Mouse (Mus musculus) left cerebral cortex, adult 18-20 months (tissue): Measurements from ENCODE around the gene Hdac11. TPM values are rescaled to one million over a fixed set of nuclear protein-coding genes. Genes with fewer than 3 reads are reported as not detected.

Experiments
- DNase-seq, 2 experiments: peaks; one replicate each; pipeline ENCODE4 v3.0.0; 2021 to 2022; ENCODE audit warnings: low spot score in 2 of 2, mixed read lengths in 1 of 2
- total RNA-seq, 2 experiments: library from RNA; stranded (reverse); gene quantifications; 2 replicates each; pipeline ENCODE4 v1.2.3; 2021

The Hdac11 gene
- total RNA-seq, 2 experiments from 2014 or later, result 170 to 186 TPM

DNA sequence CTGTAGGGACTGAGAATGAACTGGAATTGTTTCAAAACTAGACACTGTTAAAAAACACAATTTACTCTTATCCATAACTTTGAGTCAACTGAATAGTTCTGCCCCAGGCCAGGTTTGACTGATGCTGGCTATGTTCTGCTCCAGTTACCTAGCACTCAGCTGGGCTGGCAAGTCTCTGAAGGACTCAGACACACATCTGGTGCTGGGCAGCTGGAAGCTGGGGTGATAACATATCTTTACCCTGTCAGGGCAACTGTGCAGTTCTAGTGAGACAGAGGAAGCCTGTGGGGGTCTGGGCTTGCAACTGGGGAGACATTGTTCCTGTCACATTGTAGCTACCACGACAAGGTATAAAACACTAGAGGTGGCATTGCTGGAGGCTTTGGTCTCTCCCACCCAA, 25.6 kb upstream of the Hdac11 start:
- DNase-seq, result no peak

DNA sequence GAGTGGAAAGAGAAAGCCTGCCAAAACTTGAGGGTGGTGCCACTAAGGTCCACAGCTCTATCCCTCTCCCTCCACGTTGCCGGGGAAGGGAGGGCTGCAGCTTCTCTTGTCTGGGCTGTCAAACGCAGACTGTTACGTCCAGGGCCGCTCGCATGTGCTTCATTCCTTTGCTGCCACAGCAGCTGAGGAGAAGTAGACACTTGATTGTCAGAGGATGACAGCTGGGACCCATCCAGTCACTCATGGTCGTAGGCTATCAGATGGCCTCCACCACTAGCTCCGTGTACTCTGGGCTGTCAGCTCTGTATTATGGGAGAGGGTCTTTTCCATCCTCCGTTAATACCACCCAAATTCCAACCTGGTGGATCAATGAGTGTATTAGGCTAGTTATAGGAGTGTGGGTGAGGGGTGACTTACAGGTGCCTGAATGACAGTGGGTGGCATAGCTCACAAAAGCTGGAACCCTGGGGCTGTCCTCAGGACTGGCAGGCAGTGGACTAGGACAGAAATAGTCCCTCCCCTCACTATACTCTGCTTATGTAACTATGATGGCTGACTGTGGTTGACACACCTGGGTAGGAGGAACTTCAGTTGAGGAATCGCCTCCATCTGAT, 19.0 kb upstream of the Hdac11 start:
- DNase-seq, result no peak

DNA sequence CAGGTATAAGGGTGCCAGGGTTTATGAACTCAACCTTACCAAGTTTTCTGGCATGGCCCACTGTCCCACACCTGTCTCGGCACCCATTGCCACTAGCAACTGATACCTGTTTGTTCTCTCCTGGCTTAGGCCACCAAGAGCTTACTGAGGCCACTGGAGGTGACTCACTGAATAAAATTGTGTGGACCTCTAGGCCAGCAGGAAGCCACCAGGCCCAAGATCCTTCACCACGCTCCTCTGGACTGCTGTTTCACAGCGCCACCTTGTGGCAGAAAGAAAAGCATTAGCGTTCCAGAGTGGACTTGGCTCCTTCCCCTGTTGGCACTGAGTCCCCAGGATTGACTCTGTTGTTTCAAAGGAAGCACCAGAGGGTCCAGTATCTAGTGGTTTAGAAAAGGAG, 16.6 kb upstream of the Hdac11 start:
- DNase-seq, result peak; percentile 70 to 83

DNA sequence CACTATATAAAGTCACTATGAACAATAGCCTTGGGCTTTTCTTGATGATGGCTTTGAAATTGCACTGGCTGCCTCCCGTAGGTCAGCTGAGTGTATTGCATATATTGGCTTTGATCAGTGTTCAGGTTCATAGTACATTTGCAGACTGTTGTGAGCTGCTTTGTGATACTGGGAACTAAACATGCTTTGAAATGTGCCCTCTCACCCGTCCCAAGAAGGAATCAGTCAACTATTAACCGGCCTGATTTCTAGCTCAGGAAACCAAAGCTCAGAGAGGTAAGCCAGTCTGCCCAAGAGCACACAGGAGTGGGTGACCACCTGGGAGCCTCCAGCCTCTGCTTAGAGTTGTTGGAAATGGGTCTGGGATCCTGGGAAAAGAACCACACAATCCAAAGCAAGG, 11.4 kb upstream of the Hdac11 start:
- DNase-seq, result no peak

DNA sequence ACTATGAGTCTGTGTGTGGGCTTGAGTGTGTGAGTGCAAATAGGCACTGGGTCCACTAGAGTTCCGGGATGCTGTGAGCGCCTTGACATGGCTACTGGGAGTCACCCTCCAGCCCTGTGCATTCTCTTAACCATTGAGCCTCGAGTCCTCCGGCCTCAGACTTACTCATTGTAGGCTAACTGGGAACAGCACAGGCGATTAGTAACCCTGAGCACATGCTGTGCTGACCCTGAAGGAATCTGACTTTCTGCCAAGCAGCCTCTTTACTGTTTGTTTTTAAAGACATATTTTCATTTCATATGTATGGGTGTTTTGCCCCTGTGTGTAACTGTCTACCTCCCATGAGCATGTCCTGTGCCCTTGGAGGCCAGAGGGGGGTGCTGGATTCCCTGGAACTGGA, 10.9 kb upstream of the Hdac11 start:
- no peak for DNase-seq

DNA sequence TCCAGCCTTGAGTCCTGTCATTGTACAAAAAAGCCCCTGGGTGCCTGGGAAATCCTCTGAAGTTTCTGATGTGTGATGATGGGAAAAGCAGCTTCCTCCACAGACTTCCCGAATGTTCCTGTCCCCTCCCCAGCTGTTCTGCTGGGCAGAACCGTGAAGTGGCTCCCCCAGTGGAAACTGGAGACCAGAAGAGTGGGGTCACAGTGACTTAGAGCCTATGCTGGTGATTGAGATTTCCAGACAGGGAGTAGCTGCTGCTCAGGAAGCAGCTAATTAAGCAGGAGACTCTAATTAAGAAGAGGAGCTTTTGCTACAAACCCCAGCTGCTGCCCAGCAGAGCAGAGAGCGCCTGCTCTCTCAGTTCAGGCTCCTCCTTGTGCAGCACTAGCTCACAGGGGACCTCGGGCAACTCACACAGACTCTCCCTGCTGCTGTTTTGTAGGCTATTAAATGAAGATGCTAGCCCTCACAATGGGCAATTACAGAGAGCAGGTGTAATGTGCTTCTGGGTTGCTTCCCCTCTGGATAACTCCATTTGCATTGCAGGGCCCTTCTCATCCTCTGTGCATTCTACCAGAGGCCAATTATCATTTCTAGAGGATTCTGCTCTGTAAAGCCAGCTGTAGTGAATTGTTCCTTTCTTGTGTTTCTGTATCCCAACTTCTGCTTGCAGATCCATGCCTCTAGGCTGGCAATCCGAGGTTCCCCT, 9.9 kb upstream of the Hdac11 start:
- DNase-seq, result no peak

DNA sequence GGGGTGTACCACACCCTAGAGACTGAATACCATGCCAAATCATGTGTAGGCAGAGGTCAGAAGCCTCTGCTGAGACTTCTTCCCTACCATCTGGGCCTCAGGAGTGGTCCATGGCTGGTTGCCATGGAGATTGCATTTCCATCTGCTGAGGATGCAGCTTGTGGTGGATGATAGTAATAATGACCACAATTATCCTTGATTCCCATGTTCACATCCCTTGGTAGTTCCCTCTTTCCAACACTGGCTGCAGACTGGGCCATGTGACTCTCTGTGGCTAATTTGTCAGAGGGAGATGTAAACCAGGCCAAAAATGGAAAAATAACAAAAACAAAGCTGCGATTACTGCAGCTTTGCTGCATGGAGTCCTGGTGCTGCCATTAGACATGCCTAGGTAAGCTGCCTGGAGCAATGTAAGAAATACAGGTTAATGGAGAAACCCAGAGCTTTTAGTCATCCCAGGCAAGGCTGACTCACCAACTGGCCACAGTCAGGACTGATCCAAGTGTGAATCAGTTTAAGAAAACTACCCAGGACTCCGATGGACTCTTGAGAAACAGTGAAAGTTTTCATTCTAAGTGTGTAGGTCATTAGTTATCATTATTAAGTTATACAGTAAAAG, 9.2 kb upstream of the Hdac11 start:
- DNase-seq, result no peak

DNA sequence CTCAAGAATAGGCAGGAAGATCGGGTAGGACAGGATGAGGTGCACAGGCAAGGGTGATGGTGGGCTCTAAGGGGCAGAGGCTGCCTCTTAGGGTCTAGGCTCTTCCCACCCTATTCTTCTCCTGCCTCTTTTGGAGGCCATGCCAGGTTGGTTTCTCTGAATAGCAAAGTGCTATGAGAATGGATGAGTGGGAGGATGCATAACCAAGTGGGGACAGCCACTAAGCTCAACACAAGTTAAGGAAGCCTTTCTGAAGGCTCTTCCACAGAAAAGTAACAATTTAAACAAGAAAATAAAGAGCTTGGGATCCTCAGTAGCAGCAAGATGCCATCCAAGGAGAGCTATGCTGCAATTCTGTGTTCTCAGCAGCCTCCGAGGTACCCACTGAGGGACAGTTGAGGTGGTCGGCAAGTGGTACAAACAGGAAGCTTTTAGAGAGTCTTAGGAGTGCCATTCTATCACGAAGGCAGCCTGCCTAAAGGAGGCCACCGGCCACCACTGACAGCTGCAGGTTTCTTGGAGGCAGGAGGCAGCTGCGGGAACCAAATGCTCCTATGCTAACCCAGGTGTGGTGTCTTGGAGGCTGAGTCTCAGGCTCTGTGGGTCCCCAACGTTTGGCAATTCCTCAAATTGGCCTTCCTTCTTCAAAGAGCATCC, 3.4 kb upstream of the Hdac11 start:
- no peak for DNase-seq

DNA sequence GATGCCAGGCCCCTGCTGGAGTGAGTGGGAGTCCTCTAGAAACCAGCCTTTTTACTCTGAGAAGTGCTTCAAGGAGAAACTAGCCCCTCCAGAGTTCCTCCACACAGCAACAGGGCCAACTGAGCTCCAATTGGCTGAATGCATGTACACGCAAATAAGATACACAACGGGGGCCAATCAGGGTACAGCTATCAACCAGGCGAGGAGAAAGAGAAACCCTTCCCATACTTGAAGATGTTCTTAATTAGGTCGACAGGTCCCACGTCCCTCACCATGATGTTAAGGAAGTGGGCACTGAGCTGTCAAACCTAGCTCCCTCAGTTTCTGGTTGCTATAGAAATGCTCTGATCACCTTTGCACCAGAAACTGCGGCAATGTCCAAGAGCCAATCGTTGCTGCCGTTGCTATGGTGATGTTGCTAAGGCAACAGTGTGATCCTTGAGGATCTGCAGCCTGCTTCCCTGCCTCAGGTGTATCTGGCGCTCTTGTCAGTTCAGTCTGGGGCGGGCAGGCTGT, 2.9 kb upstream of the Hdac11 start:
- DNase-seq, result peak; percentile 61 to 75

DNA sequence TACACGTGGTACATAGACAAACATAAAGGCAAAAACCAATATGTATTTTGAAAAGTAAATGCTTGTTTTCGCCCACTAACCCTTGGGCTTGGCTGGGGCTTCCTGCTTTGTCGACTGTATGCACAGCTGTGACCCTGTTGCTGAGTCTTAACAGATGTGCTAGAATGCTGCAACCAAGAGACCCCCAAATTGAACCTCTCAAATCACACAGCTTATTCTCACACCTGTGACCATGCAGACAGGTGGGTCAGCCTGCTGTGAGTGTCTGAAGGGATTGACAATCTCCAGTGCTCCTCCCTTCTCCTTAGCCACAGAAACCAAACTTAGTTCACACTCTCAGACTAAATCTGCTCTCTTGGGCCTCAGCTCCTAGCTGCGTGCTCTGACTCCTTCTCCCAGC, 1.8 kb upstream of the Hdac11 start:
- DNase-seq, result no peak

DNA sequence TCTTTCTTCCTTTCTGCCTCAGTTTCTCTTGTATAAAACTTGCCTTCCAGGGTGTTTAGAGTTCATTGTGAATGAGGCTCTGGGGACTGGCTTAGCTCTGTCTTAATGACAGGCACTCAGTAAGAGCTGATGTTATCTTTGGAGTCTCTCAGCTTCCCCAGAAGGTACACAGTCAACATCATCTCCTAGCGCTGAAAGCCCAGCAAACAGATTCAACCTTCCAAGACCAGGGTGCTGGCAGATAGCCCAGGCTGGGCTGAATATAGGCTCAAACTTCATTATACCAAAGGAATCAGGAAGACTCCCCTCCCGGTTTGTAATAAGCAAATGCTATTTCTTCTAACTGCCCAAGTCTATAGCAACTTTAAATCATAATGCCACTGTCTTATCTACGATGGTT, 1.2 kb upstream of the Hdac11 start:
- DNase-seq, result no peak

DNA sequence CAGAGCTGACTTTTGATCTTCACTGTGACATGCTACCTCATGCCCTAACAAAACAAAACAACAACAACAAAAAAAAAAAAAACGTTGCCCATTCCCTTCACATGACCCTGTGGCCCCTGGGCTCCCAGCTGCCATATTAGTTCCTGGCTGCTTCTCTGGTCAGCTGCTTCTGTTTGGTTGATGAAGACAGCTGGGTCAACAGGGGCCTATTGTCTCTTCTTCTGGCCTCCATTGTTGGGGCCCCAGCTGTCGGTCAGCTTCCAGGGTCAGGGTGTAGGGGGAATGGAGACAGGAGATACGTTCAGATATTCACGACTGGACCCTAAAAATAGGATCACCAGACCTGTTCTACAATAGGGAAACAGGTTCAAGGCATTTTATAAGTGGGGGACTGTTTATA, 403 bp upstream of the Hdac11 start:
- peak in 1 of 2 experiments; percentile 32 for DNase-seq

DNA sequence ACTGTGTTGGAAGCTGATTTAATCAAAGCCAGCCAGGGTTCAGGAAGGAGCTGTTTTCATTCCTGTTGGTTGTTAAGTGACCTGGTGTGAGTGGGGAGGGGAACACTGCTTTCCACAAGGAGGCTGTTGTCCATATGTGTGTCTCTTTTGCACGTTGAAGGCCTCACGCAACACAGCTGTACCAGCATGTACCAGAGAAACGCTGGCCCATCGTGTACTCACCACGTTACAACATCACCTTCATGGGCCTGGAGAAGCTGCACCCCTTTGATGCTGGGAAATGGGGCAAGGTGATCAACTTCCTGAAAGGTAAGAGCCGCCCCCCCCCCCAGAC, 739 bp downstream of the Hdac11 start:
- DNase-seq, result no peak

DNA sequence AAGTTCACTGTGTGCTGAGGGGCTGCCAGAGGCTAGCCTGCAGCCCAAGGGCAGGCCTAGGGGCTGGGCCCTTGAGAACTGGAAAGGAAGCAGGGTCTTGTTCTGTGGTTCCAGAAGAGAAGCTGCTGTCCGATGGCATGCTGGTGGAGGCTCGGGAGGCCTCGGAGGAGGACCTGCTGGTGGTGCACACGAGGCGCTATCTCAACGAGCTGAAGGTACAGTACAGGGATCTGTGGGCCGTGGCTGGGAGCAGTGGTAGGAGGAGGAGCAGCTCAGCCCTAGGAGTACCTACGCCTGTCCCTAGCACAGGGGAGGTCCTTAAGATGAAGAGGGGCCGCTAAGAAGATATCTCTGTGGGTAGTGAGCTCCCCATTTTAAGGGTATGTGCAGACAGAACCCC, 2.6 kb downstream of the Hdac11 start:
- no peak for DNase-seq

DNA sequence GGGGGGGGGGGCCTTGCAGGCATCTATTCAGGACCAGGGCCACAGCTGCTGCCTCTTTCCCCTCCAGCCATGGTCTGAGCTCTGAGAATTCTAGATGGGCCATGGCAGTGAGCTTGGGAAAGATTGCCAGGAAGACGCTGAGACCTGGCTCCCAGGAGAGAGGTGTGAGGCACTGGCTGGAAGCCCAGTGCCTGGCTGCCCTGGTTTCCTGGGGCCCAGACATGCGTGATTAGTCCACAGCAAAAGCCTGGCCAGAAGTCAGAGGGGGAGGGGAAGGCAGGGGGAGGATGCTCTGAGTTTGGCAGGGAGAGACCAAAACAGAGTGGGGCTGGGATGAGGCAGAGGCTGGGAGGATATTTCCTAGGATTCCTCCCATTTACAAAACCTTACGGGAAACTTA, 3.9 kb downstream of the Hdac11 start:
- DNase-seq, result peak; percentile 40 to 58

DNA sequence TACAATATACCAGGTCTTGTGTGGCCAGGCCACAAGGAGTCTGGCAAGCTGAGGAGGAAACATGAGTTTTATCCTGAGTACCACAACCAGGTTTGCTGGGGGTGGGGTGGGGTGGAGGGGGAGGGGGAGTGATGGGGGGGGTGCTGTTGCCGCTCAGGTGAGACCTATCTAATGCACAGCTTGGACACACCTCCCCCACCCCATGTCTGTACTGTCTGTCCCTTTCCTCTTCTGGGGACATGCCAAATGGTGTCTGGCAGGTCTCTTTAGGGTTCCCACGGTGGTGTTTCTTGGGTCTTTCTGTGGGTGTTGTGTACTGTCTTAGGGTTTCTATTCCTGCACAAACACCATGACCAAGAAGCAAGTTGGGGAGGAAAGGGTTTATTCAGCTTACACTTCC, 4.5 kb downstream of the Hdac11 start:
- no peak for DNase-seq

DNA sequence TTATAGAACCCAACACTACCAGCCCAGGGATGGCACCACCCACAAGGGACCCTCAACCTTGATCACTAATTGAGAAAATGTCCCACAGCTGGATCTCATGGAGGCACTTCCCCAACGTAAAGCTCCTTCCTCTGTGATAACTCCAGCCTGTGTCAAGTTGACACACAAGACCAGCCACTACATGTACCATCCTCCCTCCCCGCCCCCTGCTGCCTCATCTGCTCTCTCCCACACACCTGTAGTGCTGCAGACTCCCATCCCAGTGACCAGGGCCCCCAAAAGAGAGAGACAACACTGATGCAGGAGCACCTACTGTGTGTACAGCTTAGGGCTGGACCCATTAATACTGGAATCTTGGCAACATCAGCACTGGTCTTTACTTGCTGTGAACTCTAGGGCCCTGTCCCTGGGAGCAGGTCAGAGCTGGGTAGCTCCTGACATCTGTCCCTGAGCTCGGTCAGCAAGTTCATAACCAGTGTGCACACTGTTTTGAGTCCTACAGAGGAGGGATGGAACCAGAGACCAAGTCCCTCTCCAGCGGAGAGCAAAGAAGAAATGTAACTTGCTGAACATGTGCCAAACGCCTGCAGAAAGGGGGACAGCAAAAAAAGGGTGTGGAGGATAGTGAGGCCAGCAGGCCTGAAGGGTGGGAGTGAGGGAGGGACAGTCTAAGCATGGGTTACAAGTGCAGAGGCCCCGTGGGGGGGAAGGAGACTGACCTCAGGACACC, 5.2 kb downstream of the Hdac11 start:
- no peak for DNase-seq

DNA sequence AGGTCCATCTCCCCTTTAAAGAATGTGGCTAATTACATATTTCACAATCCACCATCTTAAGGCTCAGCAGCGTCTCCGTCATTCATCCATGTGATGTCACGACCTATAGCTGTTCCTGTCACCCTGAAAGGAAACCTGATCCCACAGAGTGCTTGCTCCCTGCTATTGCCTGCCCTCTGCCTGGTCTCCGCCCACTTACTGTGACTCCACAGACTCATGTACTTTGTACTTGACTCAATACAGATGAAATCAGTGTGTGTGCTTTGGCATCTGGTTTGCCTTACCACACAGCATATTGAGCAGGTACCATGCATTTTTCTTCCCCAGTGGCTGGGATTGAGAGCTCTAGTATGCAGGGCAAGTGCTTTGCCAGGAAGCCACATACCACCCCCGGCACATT, 5.8 kb downstream of the Hdac11 start:
- no peak for DNase-seq

DNA sequence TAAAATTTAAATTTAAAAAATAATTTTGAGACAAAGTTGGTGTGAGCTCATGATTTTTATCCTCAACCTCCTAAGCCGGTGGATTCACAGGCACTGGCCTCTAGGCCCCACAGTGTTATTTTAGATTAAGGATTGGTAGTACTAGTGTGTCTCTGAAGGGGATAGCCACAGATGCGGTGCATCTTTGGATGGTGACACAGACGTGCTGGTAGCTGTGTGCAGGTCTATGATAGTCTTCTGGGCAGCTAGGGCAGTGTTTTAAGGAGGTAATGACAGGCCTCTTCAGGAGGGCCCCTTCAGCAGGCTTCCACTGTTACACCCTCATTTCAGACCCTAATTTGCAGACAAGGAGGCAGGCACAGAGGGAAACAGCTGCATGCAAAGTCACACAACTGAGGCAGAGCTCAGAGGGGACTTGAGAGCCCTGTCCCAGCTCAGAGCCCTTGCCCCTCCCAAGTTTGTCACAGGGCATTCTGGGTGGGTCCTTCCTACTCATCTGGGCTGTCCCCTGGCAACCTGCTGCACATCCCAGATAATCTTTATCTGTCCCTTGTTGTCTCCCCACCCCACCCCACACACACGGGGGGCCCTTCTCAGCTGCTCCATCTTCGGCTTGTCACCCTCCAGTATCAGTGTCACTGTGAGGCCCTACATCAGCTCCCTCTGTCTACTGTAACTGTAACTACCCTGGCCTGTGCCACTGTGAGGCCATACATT, 6.9 kb downstream of the Hdac11 start:
- no peak for DNase-seq

DNA sequence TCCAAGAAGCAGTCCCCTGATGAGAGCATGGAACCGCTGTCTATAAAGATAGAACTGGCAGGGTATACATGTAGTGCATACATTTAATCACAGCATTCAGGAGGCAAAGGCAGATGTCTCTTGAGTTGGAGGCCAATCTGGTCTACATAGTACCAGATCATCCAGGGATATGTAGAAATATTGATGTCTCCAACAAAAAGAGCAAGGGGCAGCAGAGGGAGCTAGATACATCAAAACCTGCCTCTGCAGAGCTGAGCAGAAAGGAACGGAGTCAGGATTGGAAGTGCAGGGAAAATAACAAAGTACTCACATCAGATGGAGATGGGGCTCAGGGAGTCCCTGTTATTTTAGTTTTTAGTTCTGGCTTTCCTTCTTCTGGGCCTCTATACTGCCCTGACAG, 8.1 kb downstream of the Hdac11 start:
- no peak for DNase-seq

DNA sequence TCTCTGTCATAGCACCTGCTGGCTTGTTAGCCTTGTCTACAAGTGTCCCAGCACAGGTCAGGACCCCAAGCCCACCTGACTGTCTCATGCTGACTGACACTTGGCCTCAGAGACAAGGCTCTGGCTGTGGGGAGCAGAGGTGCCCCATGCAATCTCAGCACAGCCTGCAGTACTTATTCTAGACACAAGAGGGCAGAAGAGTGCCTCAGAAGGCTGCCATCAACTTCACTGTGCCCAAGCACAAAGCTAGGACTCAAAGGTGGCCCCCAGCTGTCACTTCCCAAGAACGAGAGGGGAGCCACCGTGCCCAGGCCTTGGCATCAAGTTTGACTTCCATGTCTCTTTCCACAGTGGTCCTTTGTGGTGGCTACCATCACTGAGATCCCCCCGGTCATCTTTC, 8.7 kb downstream of the Hdac11 start:
- DNase-seq, result peak; percentile 74 to 83
